Mouse (Mus musculus) spleen, adult 18-20 months (tissue): ENCODE measurements at regions not wholly inside any gene's neighbourhood (a gene's known extent, or its start where the extent isn't known, plus 50 kb on each side); places are given as distances from the start of the nearest gene placed in this dataset.

Experiments
- DNase-seq, 2 experiments: peaks; one replicate each; pipeline ENCODE4 v3.0.0; 2022; ENCODE audit warnings: mixed read lengths in 2 of 2

DNA sequence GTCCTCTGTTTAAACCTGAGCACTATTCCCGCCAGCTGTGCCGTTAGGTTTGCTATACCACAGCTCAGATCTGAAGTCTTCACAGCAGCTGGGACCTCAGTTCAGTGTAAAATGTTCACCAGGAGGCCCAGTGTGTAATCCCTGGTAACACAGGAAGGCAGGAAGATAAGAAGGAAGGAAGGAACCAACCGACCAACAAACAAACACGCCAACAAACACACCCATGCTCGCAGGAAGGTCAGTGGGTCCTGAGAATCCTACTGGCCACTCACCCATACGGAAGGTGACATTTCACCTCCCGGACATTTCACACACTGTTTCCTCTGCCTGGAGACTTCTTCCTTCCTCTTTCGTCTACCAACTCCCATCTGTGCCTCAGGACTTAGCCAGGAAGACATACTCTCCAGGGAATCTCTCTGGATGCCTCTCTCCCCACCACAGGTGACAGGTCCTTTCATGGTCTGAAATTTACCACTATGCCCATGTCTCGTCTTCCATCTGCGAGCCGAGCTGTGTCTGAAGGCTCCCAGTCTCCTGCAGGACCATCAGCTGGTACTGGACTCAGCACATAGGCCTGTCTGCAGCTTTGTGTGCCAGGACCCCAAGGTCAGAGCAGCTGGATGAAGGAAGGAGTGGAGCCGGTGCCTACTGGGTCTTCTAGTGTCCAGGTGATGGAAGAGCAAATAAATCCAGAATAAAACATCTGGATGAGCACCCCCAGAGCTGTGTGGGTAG lies 61.1 kb upstream of the Xpa start:
- no peak for DNase-seq

DNA sequence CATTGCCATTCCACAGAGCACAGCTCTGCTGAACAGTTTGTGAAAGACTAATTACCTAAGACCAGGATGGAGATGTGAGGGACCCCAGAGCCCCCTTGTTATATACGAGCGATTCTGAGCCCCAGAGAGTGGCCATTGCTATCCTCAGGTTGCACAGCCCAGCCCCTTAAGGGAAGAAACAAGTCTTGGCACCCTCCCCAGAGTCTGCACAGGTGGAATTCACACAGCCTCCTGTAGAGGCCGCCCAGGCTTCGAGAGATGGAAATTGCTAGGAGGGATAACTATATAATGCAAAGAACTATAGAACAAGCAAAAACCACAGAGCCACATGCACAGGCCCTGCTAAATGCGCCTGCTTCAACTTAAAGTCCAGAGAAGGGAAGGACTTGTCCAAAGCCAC lies 62.7 kb upstream of the Xpa start:
- DNase-seq: no peak

DNA sequence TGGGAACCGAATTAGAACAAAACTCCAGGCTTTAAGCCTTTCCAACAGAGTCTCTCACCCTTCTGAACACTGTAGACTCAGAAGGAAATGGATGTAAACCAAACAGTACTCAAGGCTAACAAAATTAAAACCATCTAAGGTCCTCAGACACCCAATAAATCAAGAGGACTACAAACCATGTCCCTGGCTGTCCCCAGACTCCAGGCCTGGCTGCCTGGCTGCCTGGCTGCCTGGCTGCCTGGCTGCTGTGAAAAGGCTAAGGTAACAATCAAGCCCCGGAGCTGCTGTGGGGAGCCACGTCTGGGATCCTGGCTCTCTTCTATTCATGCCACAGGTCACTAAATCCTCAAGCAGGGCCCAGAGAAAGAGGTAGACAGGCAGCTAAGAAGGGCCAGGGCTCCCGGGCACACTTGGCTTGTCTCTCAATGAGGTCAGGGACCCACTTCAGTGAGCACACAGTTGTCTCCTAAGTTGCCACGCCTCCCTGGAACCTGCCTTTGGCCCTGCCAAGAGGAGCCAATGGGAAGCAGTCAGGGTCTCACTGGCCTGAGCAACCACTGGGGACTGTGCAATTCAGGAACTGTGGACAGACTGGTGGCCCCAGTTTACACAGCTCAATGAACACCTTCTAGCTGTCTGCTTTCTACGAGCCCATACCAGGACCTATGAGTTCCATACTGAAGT lies 72.6 kb upstream of the Xpa start:
- DNase-seq: no peak

DNA sequence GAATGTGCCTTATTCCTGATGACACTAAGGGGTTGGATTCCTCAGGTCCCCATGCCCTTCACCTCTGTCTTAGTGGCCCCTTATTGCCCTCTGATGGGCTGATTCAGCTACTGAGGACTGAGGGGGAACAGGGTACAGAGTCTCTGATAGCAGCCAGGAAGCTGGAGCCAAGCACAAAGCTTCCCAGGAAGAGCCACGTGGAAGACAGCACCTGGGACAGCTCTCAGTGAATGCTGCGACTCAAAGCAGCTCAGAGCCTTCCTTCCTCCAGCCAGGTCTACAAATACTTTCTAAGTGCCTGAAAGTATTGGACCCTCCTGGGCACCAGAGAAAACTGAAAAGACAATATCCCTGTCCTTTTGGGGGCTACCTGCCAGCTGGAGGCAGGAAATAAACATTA lies 72.3 kb upstream of the Foxe1 start:
- no peak for DNase-seq

DNA sequence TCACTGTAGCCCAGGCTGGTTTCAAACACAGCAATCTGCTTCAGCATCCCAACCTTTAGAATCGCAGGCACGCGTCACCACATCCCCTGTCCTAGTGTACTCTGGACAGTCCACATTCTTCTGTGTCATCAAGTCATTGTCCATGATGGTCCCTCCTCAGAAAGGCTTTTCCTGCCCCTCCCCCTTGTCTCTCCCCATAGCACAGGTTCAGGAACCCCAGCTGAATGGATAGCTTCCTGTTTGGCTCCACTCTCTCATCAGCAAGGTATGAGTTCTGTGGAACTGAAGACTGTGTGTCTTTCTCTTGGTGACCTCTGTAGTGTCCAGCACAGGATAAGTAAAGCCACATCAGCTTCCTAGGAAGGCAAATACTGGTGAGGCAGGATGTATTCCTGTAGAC lies 67.6 kb upstream of the Foxe1 start:
- DNase-seq: no peak

DNA sequence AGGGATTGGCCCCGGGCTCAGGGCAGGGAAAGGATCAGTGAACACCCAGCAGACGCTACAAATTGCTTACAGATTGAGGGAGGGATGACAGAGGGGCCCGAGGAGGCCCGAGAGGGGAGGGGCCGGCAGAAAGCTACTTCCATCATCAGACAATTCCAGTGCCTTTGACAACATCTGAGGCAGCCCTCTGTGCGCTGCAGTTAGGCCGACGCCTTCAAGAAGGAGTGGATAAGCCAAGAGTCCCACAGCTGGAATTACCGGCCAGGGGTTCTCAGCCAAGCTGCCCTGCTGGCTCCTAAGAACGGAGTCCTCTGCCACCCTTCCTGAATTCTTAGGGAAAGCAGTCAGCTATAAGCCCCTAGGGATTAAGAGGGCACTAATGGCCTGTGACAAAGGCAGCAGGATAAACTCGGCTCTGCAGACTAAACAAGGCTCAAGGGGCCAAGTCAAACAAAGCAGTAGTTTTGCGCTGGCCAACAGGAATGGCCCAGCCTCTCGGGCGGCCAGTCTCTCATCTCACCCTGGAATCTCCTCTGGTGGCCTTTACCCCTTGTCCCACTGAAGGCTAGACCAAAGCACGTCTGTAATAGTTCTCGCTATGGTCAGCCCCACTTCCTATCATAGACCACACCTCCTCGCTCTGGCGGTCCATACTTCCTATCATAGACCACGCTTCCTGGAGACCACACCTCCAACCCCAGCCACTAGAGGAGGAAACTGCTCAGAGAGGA lies 66.4 kb upstream of the Foxe1 start:
- DNase-seq: peak; percentile 11 to 12

DNA sequence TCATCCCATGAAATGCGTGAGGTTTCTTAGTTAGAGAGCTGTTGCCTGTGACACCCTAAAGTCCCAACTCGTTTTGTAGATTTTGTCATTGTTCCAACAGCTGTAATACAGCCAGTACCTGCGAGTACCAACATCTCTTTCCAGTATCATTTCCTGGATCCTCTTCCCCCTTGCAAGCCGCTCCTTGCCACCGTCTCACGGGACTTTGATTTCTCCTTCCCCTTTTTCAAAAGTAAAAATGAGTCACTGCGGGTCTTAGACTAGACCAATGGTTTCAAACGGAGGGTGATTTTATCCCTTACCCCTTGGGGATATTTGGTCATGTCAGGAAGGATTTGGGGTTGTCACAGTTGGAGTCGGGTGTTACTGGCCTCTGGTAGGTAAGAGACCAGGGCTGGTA lies 56.5 kb upstream of the Foxe1 start:
- DNase-seq: no peak

DNA sequence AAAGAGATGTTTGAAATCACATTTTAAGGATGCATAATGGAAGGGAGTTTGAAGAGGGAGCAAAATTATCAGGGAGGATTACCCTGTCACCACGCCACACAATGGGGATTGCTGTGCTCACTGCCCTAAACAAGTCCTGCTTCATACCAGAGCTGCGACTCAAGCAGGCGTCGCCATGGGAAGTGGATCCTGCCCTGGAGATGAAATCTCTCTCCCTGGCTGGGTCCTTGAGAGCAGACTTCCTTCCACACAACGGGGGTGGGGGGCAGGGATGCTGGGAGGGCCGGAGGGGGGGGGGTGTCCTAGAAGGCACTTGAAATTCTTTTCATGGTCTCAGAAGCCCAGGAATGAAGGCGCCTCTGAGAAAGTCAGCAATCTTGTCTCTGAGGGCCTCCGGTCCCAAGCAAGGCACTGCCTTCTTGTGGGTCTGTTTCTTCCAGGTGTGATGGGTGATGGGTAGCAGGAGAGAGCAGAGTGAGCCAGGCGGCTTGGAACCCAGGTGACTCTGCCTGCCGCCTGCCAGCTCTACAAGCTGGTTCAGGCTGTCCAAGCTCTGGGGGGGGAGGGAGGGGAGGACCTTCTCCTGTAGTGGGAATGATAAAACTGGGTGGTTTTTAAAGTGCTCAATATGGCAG lies 51.7 kb upstream of the Foxe1 start:
- no peak for DNase-seq
